Comparison of ENCODE assay signal across 8 mouse cellular contexts in the genomic region with DNA sequence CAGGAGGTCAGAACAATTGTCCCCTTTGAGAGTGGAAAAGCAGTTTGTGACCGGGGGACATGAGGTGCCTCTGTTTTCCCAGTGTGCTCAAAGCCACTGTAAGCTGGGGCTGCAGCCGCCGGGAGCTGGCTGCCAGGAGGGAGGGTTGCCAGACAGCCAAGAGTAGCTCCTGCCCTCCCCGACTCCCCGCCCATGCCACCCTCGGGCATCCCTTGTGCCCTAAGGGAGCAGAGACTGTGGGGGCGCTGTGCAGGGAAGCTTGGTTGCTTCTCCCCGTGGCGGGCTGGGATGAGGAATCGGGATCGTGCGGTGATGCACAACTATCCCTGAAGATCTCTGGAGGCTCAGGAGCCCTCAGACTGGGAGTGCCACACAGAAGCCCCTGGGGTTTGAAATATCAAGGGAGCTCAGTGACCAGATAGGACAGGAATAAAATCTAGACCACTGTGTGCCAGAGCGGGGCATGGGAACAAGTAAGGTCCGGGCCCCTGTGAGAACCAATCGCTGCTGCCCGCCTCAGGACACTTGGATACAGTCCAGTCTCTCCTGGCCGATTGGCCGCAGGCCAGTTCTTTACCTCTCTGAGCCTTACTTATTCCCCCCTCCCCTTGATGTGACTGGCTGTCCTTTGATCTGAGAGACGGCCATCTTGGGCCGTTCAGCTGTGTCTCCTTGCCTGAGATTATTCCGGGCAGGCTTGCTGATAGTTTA. TPM values are rescaled to one million over a fixed set of nuclear protein-coding genes. Genes with fewer than 3 reads are reported as not detected.
DNase-seq lines count a peak whose midpoint lies in the region; ATAC-seq and TF ChIP-seq lines count a peak whose summit lies in the region.

No protein-coding gene starts in this region.

- peak; percentile 65 for ATAC-seq in frontal cortex, adult (ENCODE audit: low TSS enrichment)
- peak; percentile 52 for ATAC-seq in heart, embryonic 14.5 days (ENCODE audit: insufficient number of reproducible peaks, insufficient read depth, low FRiP score, low read depth)

- WGBS in heart, embryonic 14.5 days = 23% methylated on average over 21 of the region's 21 CpGs

- peak overlapping the region; percentile 59 for H3K9ac ChIP-seq in heart, embryonic 14.5 days (ENCODE audit: low read length)

- no peaks in the 10 kb centered on the region for H3K79me2 ChIP-seq in myocyte (ENCODE audit: control insufficient read depth, insufficient read depth)

- peak overlapping the region; percentile 49 for H3K4me2 ChIP-seq in heart, embryonic 14.5 days (ENCODE audit: low read length)
- peak overlapping the region; percentile 16 for H3K4me2 ChIP-seq in myocyte (ENCODE audit: low read depth)

- no peak for DNase-seq in frontal cortex, postnatal 10 days (ENCODE audit: low spot score in 2 of 2)
- DNase-seq in right cerebral cortex, adult 18-20 months = peak; percentile 57
- DNase-seq in right cerebral cortex, postnatal 36 days (ENCODE audit: low spot score in 2 of 2) = no peak
- no peak for DNase-seq in T-cell, adult 2 months (ENCODE audit: low spot score)
- no peak for DNase-seq in urinary bladder, postnatal 10 days (ENCODE audit: low spot score)

- no peak for TF ChIP-seq POLR2A in myocyte (IDR thresholded peaks at IDR 0.05; ENCODE audit: insufficient read length, low read depth)

- no peaks in the 10 kb centered on the region for H3K36me3 ChIP-seq in heart, embryonic 14.5 days (ENCODE audit: control insufficient read depth, insufficient read depth, low read length)
- no peaks in the 10 kb centered on the region for H3K36me3 ChIP-seq in myocyte (ENCODE audit: control insufficient read depth, insufficient read depth)

- no peaks in the 10 kb centered on the region for H3K27me3 ChIP-seq in heart, embryonic 14.5 days (ENCODE audit: control insufficient read depth, insufficient read depth, low read length)
- H3K27me3 ChIP-seq in myocyte (ENCODE audit: control insufficient read depth, insufficient read depth, insufficient read length) = peaks cover 19% of the 10 kb centered on the region

- peak overlapping the region in 1 of 2 experiments; percentile 20; a peak in 2 of 4 replicates for H3K4me3 ChIP-seq in heart, embryonic 14.5 days (ENCODE audit: control insufficient read depth in 1 of 2, insufficient read depth in 1 of 2, low read depth in 1 of 2, low read length in 2 of 2)
- no peak overlapping the region for H3K4me3 ChIP-seq in myocyte

- H3K27ac ChIP-seq in heart, embryonic 14.5 days (replicated peaks in 1 of 2; ENCODE audit: control insufficient read depth in 1 of 2, insufficient read depth in 1 of 2, low read depth in 2 of 2, low read length in 2 of 2) = peak overlapping the region; percentile 74 to 76

- H3K4me1 ChIP-seq in heart, embryonic 14.5 days (ENCODE audit: control insufficient read depth in 2 of 2, insufficient read depth in 2 of 2, low read length in 2 of 2) = peaks cover 11 to 20% of the 10 kb centered on the region in 2 experiments

- H3ac ChIP-seq in myocyte (ENCODE audit: control insufficient read depth, insufficient read length) = no peak overlapping the region

- H3K9me3 ChIP-seq in heart, embryonic 14.5 days (ENCODE audit: control insufficient read depth, low read length) = no peaks in the 10 kb centered on the region

TF ChIP-seq in myocyte, 11 proteins besides CTCF, POLR2A, EP300 and RAD21:
- TF ChIP-seq E2F4 (IDR thresholded peaks at IDR 0.05; ENCODE audit: insufficient read depth) = no peak
- TF ChIP-seq MYOG (IDR thresholded peaks at IDR 0.05; ENCODE audit: control insufficient read depth in 1 of 3, insufficient read depth in 1 of 3, insufficient read length in 2 of 3, low read depth in 2 of 3) = no peak
- no peak for TF ChIP-seq CEBPB (IDR thresholded peaks at IDR 0.05; ENCODE audit: insufficient read depth, poor library complexity, severe bottlenecking)
- TF ChIP-seq MAX (IDR thresholded peaks at IDR 0.05; ENCODE audit: low read depth) = no peak
- TF ChIP-seq POLR2AphosphoS2 (IDR thresholded peaks at IDR 0.05; ENCODE audit: insufficient read length, low read depth) = no peak
- no peak for TF ChIP-seq REST (IDR thresholded peaks at IDR 0.05; ENCODE audit: insufficient read depth, insufficient read length)
- TF ChIP-seq USF1 (IDR thresholded peaks at IDR 0.05; ENCODE audit: low read depth) = no peak
- no peak for TF ChIP-seq TCF12 (IDR thresholded peaks at IDR 0.05; ENCODE audit: insufficient read depth, poor library complexity, severe bottlenecking)
- TF ChIP-seq SRF (IDR thresholded peaks at IDR 0.05; ENCODE audit: control insufficient read depth, insufficient read length, low read depth) = no peak
- no peak for TF ChIP-seq TCF3 (IDR thresholded peaks at IDR 0.05; ENCODE audit: insufficient read length, low read depth)
- no peak for TF ChIP-seq MYOD1 (IDR thresholded peaks at IDR 0.05; ENCODE audit: control insufficient read depth in 1 of 3, insufficient read length in 2 of 3, low read depth in 2 of 3)

RNA-seq across cellular contexts. Expression of a gene that starts 45.5 kb away (rescaled TPM):
- polyA plus RNA-seq in heart, embryonic 14.5 days (2014; fragmentation: Nextera tagmentation; extraction: Ambion mirVana) = 0.19 TPM in 2 replicates
- polyA plus RNA-seq in myocyte (2012; fragmentation: generic; extraction: Trizol) = 4.8 TPM

RNA-seq across cellular contexts. Expression of a gene that starts 50.7 kb away (rescaled TPM):
- polyA plus RNA-seq in heart, embryonic 14.5 days (2014; fragmentation: Nextera tagmentation; extraction: Ambion mirVana) = 39.6 and 46.6 TPM in 2 replicates
- polyA plus RNA-seq in myocyte (2012; fragmentation: generic; extraction: Trizol) = 59.6 TPM

RNA-seq across cellular contexts. Expression of a gene that starts 51.4 kb away (rescaled TPM):
- 807 and 810 TPM in 2 replicates for polyA plus RNA-seq in heart, embryonic 14.5 days (2014; fragmentation: Nextera tagmentation; extraction: Ambion mirVana)
- 1,055 TPM for polyA plus RNA-seq in myocyte (2012; fragmentation: generic; extraction: Trizol)
